Mouse (Mus musculus) heart, postnatal 10 days (tissue): ENCODE measurements around the gene Icmt. TPM values are rescaled to one million over a fixed set of nuclear protein-coding genes. Genes with fewer than 3 reads are reported as not detected.
A peak's percentile ranks its signal among the peaks of the same experiment; 100 is the strongest.

Experiments
- DNase-seq, 2 experiments: peaks; one replicate each; pipeline ENCODE4 v3.0.0; 2021
- intact Hi-C: fragments of 180-260 bp; cut with DNase I; formaldehyde crosslinking; loops from one replicate; pipeline ENCODE4 v1.15.1; 2025
- total RNA-seq, 2 experiments: library from RNA; stranded (reverse); gene quantifications; 2 replicates each; pipeline ENCODE4 v1.2.3; 2021

Gene Icmt
- total RNA-seq, result 10 to 100 TPM; 27.3 to 33.4 TPM

DNA sequence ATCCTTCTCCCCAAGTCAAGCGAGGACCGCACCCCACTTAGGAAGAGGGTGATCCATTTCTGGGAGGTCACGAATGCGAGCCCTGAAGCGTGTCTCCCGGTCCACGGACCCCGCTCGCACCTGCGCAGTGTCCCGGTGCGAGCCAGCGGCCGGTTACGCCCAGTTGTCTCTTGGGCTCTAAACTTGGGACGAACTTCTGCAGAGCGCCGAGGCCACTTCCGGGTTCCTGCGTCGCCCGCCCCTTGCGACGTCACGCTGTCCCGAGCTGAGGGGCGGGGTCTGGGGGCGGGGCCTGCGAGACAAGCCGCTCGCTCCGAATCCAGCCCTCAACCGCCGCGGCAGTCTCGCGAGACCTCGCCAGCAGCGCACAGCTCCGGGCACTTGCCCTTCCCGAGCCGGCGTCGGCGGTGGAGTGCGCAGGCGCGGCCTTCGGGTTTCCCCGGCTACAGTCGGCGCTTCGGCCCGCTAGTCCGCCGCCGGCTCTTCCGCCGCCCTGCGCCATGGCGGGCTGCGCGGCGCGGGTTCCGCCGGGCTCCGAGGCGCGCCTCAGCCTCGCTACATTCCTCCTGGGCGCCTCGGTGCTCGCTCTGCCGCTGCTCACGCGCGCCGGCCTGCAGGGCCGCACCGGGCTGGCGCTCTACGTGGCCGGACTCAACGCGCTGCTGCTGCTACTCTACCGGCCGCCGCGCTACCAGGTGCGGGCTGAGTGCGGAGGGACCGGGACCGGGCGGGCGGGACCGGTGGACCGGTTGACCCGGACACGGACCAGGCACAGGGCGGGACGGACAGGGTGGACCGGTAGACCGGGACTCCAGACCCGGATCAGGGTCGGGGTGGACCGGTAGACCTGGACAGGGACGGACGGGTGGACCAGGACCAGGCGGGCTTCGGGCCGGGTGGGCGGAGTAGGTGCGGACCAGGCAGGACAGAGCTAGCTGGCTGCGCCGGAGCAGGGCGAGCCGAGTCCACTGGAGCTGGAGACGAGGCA is at the start of gene Icmt:
Gene Icmt, plus strand, starts transcription at position 354 of the 988 bp plus-strand sequence.
- DNase-seq, result peak; percentile 100
- intact Hi-C loops, result no loop called here

DNA sequence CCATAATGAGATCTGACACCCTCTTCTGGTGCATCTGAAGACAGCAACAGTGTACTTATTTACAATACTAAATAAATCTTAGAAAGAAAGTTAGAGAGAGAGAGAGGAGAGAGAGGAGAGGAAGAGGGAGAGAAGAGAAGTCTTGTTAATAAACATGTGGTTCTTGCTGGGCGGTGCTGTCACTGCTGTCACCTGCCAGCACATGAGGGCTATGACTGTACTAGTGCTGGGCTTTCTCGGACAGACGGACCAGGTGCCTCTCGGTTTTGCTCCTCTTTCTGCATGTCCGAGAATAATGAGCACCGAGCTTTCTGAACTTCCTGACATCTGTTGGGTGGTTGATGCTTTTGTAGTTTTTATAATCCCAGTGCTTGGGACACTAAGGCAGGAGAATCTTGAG is 46.4 kb upstream of the Icmt start:
- no peak for DNase-seq
- intact Hi-C loops, result no loop called here

DNA sequence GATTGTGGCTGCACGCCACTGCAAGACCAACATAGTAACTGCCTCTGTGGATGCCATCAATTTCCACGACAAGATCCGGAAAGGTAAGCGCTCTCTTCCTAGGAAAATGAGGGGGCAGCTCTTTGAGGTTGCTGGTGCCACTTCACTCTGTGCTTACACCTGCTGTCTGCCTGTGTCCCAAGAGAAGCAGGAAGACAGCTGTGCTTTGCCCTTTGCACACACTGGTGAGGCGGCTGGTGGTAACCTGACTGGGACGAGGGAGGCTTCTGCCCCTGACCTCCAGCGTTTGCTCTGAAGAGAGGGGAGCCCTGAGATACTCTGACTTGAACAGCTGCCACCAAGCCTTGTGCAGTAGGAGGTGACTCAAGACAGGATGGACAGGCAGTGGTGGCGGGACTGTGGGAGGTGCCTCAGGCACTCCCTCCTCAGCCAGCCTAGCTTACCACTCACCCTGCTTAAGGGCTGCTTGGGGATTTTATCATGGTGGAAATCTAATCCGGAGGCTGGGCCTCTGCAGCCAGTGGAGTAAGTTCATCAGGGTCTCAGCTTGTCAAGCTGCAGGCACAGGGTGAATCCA is 43.8 kb upstream of the Icmt start:
- DNase-seq, result no peak
- intact Hi-C loops, result no loop called here

DNA sequence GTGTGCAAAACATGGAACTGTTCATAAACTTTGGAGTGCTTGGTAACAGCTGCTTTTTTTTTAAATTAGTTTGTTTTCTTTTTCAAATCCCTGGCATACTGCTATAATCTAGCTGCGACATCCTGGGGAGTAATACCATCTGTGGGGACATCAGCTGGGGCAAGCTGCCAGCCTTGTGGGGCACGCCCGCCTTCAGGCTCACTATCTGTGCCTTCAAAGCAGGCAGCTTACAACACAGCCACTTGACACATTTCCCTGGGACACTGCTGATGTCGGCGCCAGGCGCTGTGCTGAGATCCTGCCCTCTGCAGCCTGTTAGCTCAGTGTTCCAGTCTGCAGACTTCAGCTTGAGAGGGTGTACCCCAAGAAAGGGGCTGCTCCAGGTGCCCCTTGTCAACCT is 40.0 kb upstream of the Icmt start:
- intact Hi-C loops, result no loop called here
- DNase-seq, result peak; percentile 83 to 87

DNA sequence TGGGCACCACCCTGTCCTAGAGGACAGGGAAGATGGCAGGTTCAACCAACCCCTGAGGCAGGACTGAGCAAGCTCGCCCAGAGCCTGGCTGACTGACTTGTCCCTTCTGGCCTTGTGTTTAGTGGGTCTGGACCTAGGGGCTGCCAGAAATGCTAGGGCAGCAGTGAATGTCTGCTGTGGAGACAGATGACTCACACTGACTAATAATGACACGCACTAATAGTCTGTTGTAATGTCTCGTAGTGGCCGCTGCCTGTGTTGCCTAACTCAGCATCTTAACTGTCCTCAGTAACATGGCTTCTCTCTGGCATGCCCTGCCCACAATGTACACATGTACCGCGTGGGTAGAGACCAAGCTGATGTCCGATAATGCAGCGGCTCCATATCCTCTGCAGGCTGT is 36.6 kb upstream of the Icmt start:
- intact Hi-C loops, result no loop called here
- DNase-seq, result no peak

DNA sequence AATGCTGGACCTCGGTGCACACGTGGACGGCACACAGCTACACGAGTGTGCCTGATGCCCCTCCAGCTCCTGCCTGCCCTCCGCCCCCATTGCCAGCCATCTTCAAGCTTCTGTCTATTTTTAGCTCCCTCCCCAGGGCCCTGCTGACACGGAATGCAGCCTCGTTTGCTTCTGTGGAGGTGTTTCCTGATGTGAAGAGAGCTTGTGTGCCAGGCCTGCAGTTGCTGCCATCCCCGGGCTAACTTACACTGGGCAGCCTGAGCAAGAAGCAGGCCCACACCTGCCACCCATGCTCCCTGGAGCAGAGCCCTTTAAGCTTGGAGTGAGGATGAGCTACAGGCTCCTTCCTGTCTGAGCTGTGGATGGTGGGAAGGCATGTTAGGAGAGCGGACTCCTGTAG is 34.8 kb upstream of the Icmt start:
- peak; percentile 75 to 77 for DNase-seq
- intact Hi-C loops, result no loop called here

DNA sequence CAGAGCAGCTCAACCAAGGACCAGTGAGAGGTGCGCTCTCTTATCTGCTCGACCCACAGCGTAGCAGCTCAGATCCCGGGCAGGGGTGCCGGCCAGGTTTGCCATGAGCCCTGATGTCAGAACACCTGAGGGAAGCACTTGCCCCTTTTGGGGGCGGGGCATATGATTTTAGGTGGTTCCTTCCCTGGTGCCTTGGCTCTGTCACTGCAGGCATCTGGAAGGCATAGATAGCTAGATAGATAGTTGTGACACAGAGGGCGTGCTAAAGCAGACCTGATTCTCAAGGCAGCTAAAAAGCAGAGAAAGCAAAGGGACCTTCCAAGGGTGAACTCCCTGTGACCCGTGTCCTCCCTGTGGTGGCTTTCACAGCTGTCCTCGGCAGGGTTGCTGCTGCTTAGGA is 33.9 kb upstream of the Icmt start:
- intact Hi-C loops, result no loop called here
- no peak for DNase-seq

DNA sequence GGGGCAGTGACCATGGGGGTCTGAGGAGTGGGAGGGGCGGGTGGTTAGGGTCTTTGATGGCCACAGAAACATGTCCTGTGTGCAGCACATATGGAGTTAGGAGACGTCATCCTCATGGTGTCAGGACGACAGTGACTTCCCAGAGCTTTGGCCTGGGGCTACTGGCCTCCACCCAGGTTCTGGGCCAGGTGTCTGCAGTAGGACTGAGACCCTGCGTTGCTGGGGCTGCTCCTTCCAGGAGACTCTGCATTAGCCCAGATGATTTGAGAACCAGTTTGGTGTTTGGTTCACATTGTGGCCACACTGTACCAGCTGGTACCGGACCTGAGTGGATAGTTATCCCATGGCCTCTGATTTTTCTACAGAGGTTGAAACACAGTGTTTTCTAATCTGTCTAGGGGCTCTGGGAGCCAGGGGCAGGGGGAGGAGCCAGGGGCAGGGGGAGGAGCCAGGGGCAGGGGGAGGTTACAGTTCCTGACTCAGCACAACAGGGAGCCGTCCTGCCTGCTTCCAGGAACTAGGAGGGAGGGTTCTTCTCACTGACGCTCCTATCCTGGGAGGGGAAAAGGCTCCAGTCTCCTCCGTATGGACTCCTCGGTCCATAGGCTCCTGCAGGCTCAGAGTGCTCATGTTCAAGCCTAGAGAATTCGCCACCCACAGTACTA is 33.4 kb upstream of the Icmt start:
- peak in 1 of 2 experiments; percentile 41 for DNase-seq
- intact Hi-C loops, result no loop called here

DNA sequence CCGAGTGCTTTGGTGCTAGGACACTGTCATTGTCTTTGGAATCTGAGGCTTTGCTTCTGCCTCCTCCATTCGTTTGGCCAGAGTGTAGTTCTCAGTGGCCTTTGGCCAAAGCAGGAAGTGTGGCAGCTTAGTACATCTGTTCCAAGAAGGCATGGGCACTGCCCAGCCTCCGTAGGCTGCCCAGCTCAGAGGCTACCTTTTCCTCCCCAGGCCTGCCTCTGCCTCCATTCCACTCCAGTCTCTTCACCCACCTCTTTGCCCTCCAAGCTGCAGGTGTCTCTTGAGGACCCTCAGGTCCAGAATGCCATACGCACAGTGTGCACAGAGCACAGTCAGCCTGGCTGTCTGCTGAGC is 32.9 kb upstream of the Icmt start:
- intact Hi-C loops, result no loop called here
- DNase-seq, result peak in 1 of 2 experiments; percentile 27

DNA sequence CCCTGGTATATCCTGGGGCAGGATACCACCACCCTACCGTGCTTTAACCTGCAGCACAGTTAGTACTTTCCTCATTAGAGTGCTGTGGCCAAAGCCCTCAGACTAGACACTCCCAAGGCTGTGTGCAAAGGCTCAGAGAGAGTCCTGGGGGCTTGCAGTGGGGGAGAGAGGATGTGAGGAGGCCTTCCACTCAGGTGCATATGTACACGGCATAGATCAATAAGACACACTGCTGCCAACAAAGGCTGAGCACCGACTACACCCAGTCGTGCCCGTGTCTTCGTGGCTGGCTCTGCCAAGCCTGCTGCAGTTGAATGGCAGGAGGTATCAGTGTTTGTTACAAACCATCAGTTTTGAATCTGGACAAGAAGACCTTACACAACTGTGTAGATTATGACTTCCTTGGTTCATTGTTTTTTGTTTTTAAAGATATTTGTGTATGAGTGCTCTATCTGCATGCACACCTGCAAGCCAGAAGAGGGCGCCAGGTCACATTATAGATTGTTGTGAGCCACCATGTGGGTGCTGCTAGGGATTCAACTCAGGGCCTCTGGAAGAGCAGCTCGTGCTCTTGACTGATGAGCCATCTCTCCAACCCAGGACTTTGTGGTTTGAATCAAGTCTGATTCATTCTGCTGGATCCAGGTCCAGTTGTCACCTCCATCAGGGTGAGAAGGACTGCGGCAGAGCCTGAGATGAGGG is 32.0 kb upstream of the Icmt start:
- DNase-seq, result peak in 1 of 2 experiments; percentile 29
- intact Hi-C loops, result no loop called here

DNA sequence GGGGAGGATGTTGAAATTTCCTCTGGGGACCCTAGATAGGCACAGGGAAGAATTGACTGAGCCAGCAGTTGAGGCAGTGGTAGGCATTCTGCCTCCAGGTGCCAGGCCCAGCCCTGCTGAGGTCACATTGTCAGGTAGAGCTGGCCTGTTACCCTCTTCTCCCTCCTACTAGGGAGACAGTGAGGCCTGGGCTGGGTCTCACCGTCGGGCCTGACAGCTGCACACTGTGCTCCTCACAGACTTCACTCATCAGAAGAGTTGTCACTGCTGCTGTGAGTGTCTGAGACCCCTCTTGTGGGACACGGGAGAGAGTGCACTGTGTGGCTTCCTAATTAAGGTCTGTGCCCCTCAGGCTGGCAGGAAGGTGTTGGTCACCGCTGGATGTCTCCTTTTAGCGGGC is 31.2 kb upstream of the Icmt start:
- DNase-seq, result no peak
- intact Hi-C loops, result no loop called here

DNA sequence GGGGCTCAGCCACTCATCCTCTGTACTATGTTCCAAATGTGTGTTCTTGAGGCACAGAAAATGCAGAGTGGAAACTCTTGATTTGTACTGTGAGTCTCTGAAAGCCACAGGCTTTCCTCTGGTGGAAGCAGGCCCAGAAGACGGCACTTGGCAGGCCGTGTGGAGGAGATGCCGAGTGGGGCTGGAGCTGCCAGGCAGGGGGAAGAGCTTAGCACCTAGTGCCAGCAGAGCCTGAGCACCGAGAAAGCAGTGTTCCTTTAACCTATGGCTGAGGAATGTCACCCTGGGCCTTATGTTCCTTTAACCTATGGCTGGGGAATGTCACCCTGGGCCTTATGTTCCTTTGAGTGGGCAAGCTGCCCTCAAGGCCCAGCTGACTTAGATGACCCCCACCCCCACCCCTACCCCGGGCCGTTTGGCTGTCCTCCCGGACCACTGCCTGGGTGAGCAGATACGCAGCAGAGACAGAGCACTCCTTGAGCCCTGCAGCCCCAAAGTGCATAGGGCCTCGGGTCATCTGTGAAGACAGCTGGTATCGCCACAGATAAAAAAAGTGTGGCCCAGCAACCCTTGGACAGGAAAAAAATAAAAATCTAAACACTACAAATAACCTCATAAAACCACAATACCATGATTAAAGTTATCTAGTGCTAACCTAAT is 30.7 kb upstream of the Icmt start:
- peak; percentile 65 to 66 for DNase-seq
- intact Hi-C loops, result no loop called here

DNA sequence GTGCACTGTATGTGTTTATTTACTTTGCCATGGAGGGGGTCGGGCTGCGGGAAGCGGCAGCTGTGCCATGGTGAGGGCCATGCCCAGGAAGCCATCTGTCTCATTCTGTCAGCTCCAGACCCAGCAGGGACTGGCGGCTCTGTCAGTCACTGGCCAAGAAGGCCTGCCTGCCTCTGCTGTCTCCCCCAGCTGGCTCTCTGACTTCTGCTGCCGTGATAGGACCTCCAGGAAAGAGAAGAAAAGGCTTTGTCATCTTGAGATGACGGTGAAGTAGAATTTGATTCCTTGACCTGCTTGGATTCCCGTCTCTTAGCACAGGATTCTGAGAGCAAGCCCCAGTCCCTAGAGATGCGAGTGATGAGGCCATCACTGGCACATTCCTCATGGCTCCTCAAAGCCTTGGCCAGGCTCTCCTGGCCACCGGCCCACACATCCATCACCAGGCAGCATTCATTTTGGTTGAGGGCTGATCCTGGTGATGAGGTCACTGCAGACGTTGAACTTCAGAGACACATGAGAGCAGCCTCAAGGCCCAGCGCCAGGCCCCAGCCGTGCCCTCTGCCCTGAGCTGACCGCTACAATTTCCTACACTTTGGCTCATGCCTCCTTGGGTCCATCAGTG is 29.2 kb upstream of the Icmt start:
- DNase-seq, result peak; percentile 73 to 74
- intact Hi-C loops, result no loop called here

DNA sequence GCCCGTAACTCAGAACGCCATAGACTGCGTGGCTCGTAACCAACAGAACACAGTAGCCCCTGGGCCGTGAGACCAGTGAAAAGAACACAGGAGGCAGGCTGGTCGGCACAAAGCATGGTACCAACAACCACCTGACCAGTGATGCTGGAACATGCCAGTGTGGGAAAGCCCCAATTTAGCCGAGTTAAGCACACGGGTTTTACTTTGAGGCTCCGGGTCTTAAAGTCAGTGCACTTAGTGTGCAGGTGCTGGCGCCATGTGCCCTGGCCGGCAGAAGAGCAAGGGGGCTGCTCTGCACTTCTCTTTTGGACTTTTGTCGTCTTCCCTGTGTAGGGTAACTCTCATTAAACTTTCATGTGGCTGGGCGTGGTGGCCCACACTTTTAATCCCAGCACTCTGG is 27.1 kb upstream of the Icmt start:
- DNase-seq, result no peak
- intact Hi-C loops, result no loop called here

DNA sequence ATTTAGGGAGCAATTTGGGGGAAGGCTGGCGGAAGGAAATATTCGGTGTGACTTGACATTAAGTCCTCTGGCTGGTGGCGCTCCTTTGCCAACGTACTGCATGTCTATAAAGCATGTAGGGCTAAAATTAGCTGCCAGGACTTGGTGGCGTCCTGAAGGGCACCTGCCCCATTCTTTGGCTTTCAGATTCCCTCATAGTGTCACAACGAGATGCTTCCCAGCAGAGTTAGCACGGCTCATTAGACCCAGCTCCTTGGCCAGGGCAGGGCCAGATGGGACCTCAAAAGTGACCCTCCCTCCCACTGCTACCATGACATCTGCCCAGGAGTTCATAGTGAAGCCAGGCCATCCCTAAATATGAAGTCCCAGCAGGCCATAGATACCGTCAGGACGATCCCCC is 26.4 kb upstream of the Icmt start:
- peak in 1 of 2 experiments; percentile 36 for DNase-seq
- intact Hi-C loops, result no loop called here

DNA sequence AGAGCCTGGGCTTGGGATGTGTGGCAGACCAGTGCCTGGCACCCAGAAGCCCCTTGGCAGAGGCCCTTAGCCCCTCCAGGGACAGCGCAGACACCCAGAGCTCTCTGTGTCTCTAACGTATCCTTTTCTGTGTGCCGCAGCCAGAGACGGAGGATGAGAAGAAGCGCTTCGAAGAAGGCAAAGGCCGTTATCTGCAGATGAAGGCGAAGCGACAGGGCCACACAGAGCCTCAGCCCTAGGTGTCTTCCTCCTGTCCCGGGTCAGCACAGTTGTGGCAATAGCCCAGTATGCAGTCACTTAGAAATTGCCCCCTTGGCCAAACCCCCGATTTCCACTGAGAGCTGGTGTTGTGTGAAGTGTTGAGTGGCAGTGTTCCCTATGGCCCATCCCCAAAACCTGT is 25.7 kb upstream of the Icmt start:
- no peak for DNase-seq
- intact Hi-C loops, result no loop called here

DNA sequence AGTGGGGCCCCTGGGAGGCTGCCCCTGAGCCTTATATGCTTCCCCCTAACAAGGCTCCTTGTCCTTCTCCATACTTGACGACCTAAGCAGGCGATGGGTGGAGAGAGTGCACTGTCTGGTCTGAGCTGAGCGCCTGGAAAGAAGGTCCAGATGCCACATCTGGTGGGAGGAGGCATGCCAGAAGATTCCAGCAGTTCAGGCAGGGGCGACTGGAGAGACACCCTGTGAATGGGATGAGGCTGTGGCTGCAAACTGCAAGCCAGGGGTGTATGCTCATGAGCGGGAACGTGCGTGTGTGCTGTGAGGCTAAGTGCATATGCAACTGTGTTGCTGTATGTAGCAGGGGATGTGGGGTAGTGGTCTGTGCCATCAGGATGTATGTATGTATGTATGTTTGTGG is 25.0 kb upstream of the Icmt start:
- intact Hi-C loops, result no loop called here
- no peak for DNase-seq

DNA sequence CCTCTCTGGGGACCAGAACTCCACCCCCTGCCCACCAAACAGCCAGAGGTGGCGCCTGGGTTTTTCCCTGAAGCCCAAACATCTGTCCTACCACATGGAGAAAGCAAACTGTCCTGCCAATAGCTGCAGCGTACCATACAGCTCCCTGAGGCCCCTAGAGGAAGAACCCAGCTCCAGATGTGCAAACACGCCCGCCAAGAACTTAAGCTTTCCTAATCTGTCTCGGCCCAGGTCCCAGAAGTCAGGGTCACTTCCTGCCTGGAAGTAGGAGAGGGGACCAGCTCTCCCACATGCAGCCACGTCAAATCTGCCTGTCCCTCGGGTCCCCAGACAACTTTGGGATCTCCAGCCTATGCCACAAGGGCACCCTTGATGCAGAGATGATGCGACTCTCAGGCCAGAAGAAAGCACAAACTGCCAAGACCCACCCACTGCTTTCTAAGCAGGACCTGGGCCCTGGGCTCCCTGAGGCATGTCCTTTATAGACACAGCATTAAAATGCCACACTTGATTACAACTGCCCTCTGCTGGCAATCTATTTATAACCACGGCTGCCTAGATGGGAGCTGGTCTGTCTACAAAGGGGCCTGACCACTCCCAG is 24.5 kb upstream of the Icmt start:
- intact Hi-C loops, result no loop called here
- DNase-seq, result peak; percentile 88

DNA sequence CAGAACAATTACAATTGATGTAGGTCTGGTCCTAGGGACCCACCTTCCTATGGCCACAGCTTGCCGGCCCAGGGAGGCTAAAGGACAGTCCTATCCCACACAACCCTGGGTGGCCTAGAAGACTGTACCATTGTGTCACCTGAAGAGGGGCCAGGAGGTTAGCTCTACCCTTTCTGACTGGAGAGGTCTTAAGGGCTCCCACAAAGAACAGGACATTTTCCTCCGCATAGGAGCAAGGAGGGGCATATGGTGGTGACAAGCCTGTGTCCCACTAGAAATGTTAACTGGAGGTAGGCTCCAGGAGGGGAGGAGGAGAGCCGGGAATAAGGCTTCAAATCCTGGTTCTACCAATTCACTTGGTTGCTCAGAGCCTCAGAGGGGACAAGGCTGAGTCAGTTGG is 23.8 kb upstream of the Icmt start:
- no peak for DNase-seq
- intact Hi-C loops, result no loop called here
